In genomic region chr16:37776860-37777651, GRCm38 (mm10) we compare ENCODE assay signal across 8 mouse cellular contexts. TPM values are rescaled to one million over a fixed set of nuclear protein-coding genes. Genes with fewer than 3 reads are reported as not detected.
DNase-seq lines count a peak whose midpoint lies in the region; ATAC-seq and TF ChIP-seq lines count a peak whose summit lies in the region.

TSS of gene Fstl1 (plus strand) at chr16:37776873.

- TF ChIP-seq POLR2A in myocyte (IDR thresholded peaks at IDR 0.05; ENCODE audit: insufficient read length, low read depth) = peak; percentile 80

- H3ac ChIP-seq in myocyte (ENCODE audit: control insufficient read depth, insufficient read length) = peak within 1 kb of the TSS; percentile 39

- no peak for DNase-seq in thymus, postnatal 0 days (ENCODE audit: low spot score)
- DNase-seq in thymus, postnatal 10 days (ENCODE audit: low spot score in 2 of 2) = no peak
- DNase-seq in embryo, embryonic 11.5 days (ENCODE audit: low read depth, low spot score) = peak; percentile 62
- peak; percentile 61 for DNase-seq in liver, embryonic 11.5 days (ENCODE audit: low spot score)
- peak; percentile 59 to 73 for DNase-seq in urinary bladder, postnatal 4 days (ENCODE audit: low spot score in 2 of 2)

- H3K9ac ChIP-seq in intestine, embryonic 16.5 days (ENCODE audit: low read depth, low read length) = peak within 1 kb of the TSS; percentile 83
- peak within 1 kb of the TSS; percentile 67 for H3K9ac ChIP-seq in liver, embryonic 11.5 days (ENCODE audit: low read depth, low read length)

- WGBS in intestine, embryonic 16.5 days = under 1% methylated on average over 47 of the region's 52 CpGs
- 1% methylated on average over 47 of the region's 52 CpGs for WGBS in liver, embryonic 11.5 days

- ATAC-seq in granulocyte monocyte progenitor cell, adult 5-6 weeks (replicated peaks; ENCODE audit: poor library complexity, severe bottlenecking) = peak; percentile 47
- peak; percentile 85 for ATAC-seq in intestine, embryonic 16.5 days
- peak; percentile 68 for ATAC-seq in liver, embryonic 11.5 days (replicated peaks; ENCODE audit: low FRiP score)

- H3K79me2 ChIP-seq in myocyte (ENCODE audit: control insufficient read depth, insufficient read depth) = peaks cover 47% of the 10 kb centered on the region

- H3K9me3 ChIP-seq in intestine, embryonic 16.5 days (ENCODE audit: control insufficient read depth, low read length) = no peaks in the 10 kb centered on the region
- H3K9me3 ChIP-seq in liver, embryonic 11.5 days (ENCODE audit: control insufficient read depth, low read length) = no peaks in the 10 kb centered on the region

- peak within 1 kb of the TSS; percentile 87 for H3K27ac ChIP-seq in intestine, embryonic 16.5 days (ENCODE audit: low read length)
- peak within 1 kb of the TSS; percentile 34 for H3K27ac ChIP-seq in liver, embryonic 11.5 days (ENCODE audit: low read depth, low read length)

- peak within 1 kb of the TSS; percentile 80 for H3K4me3 ChIP-seq in intestine, embryonic 16.5 days (ENCODE audit: low read length)
- peak within 1 kb of the TSS; percentile 67 for H3K4me3 ChIP-seq in liver, embryonic 11.5 days (ENCODE audit: low read depth, low read length)
- peak within 1 kb of the TSS; percentile 87 for H3K4me3 ChIP-seq in myocyte

- H3K36me3 ChIP-seq in intestine, embryonic 16.5 days (ENCODE audit: control insufficient read depth, insufficient read depth, low read length) = no peaks in the 10 kb centered on the region
- no peaks in the 10 kb centered on the region for H3K36me3 ChIP-seq in liver, embryonic 11.5 days (ENCODE audit: control insufficient read depth, insufficient read depth, low read length)
- H3K36me3 ChIP-seq in myocyte (ENCODE audit: control insufficient read depth, insufficient read depth) = peaks cover 6% of the 10 kb centered on the region

- no peaks in the 10 kb centered on the region; the same call in 1 of the 2 replicates for H3K27me3 ChIP-seq in intestine, embryonic 16.5 days (replicated peaks; ENCODE audit: control insufficient read depth, insufficient read depth, low read length)
- peaks cover 11% of the 10 kb centered on the region; the same call in 1 of the 2 replicates for H3K27me3 ChIP-seq in liver, embryonic 11.5 days (replicated peaks; ENCODE audit: control insufficient read depth, insufficient read depth, low read length)
- H3K27me3 ChIP-seq in myocyte (ENCODE audit: control insufficient read depth, insufficient read depth, insufficient read length) = no peaks in the 10 kb centered on the region

- peaks cover 9% of the 10 kb centered on the region for H3K4me1 ChIP-seq in intestine, embryonic 16.5 days (ENCODE audit: control insufficient read depth, insufficient read depth, low read length)
- H3K4me1 ChIP-seq in liver, embryonic 11.5 days (replicated peaks; ENCODE audit: control insufficient read depth, insufficient read depth, low read length) = no peaks in the 10 kb centered on the region; the same call in none of the 2 replicates

- peak within 1 kb of the TSS; percentile 71 for H3K4me2 ChIP-seq in intestine, embryonic 16.5 days (ENCODE audit: low read depth, low read length)
- H3K4me2 ChIP-seq in liver, embryonic 11.5 days = peak within 1 kb of the TSS; percentile 84
- peak within 1 kb of the TSS; percentile 85 for H3K4me2 ChIP-seq in myocyte (ENCODE audit: low read depth)

TF ChIP-seq in myocyte, 11 proteins besides CTCF, POLR2A, EP300 and RAD21:
- no peak for TF ChIP-seq TCF3 (IDR thresholded peaks at IDR 0.05; ENCODE audit: insufficient read length, low read depth)
- peak; percentile 84 for TF ChIP-seq POLR2AphosphoS2 (IDR thresholded peaks at IDR 0.05; ENCODE audit: insufficient read length, low read depth)
- TF ChIP-seq SRF (IDR thresholded peaks at IDR 0.05; ENCODE audit: control insufficient read depth, insufficient read length, low read depth) = peak; percentile 54
- TF ChIP-seq TCF12 (IDR thresholded peaks at IDR 0.05; ENCODE audit: insufficient read depth, poor library complexity, severe bottlenecking) = no peak

RNA-seq across cellular contexts. Expression of gene Fstl1, which starts in this region (rescaled TPM):
- 59.9 and 70.6 TPM in 2 replicates for polyA plus RNA-seq in thymus, postnatal 0 days (2015; fragmentation: Nextera tagmentation; extraction: Ambion mirVana)
- total RNA-seq in granulocyte monocyte progenitor cell, adult 5-6 weeks (2014; fragmentation: Nextera tagmentation) = 2.7 TPM in 1 of 2 replicates, not detected in the other
- 0.56 TPM in 1 of 2 replicates, not detected in the other for total RNA-seq in granulocyte monocyte progenitor cell, adult 5-6 weeks (2017)
- 208 and 225 TPM in 2 replicates for polyA plus RNA-seq in intestine, embryonic 16.5 days (2015; fragmentation: Nextera tagmentation; extraction: Ambion mirVana)
- polyA plus RNA-seq in liver, embryonic 11.5 days (2014; fragmentation: Nextera tagmentation; extraction: Ambion mirVana) = 107 and 118 TPM in 2 replicates
- polyA plus RNA-seq in myocyte (2012; fragmentation: generic; extraction: Trizol) = 134 TPM

Comparison
In these comparisons a context has a peak if more than half of its experiments do, and no peak if none do; other contexts are left out.
1. DNase-seq: peak in embryo, embryonic 11.5 days (single experiment), liver, embryonic 11.5 days (single experiment) and urinary bladder, postnatal 4 days (2 of 2); none in thymus, postnatal 0 days (single experiment) and thymus, postnatal 10 days (0 of 2).
2. Peak in every context shown above with its lines, with median percentiles within 50 percentile points of each other: ATAC-seq, H3K4me2 ChIP-seq and H3K4me3 ChIP-seq.